Mouse (Mus musculus): Measurements from ENCODE around the gene Rfx7.

DNA sequence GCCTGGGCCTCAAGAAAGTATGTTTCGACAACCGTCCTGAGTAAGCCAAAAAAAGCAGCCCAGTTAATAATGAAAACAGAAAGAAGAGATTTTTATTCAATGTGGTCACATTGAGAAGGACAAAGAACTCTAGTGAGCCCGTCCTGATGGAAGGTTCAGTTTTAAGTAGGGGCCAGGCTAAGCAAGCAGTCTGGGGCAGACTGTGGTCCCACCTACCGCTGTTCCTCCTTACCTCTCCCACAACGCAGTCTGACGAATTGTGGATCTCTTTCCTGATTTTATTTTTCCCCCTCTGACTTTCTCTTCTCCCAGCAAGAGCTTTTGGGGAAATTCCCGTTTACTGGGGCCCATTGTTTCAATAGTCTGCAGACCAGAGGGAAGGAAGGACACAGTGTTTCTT lies 108.6 kb downstream of the Rfx7 start:
- TF ChIP-seq CTCF (IDR thresholded peaks at IDR 0.05; ENCODE audit: low read depth) (no peak), EP300 (IDR thresholded peaks at IDR 0.05; ENCODE audit: low read depth) (no peak)
